Comparison of ENCODE assay signal across 14 mouse cellular contexts in genomic region chr13:48553511-48553910, GRCm38 (mm10). TPM values are rescaled to one million over a fixed set of nuclear protein-coding genes. Genes with fewer than 3 reads are reported as not detected.
DNase-seq lines count a peak whose midpoint lies in the region; ATAC-seq and TF ChIP-seq lines count a peak whose summit lies in the region.
"Had no signal": no experiment of that assay in that cellular context is flagged by ENCODE, and none has a peak within 500 bp of the region (broad histone marks: within the 10 kb centered on the region; RNA-seq: fewer than 3 reads in every experiment).

No protein-coding gene starts in this region.

- no peak for DNase-seq in cerebellum, adult 2 months
- no peak for DNase-seq in cerebellum, postnatal 4 days (ENCODE audit: low spot score in 2 of 2)
- DNase-seq in hindbrain, postnatal 0 days (ENCODE audit: low spot score) = no peak
- no peak for DNase-seq in midbrain, embryonic 11.5 days (ENCODE audit: low spot score, missing footprints)
- no peak for DNase-seq in urinary bladder, adult 2 months (ENCODE audit: low spot score)
- DNase-seq: gastrocnemius, postnatal 25 days; thymus, postnatal 4 days had no signal

- no peak for ATAC-seq in hindbrain, postnatal 0 days
- ATAC-seq in hindbrain, embryonic 16.5 days = no peak
- no peak for ATAC-seq in midbrain, embryonic 16.5 days
- no peak for ATAC-seq in midbrain, embryonic 11.5 days (ENCODE audit: low FRiP score)
- no peak for ATAC-seq in stomach, embryonic 15.5 days (ENCODE audit: insufficient read depth, low FRiP score, low read depth)
- ATAC-seq: Patski had no signal

- no peak overlapping the region for H3K4me2 ChIP-seq in hindbrain, postnatal 0 days (ENCODE audit: low read depth, low read length)
- H3K4me2 ChIP-seq in hindbrain, embryonic 16.5 days (ENCODE audit: low read length) = no peak overlapping the region
- no peak overlapping the region for H3K4me2 ChIP-seq in midbrain, embryonic 16.5 days (ENCODE audit: low read length)
- no peak overlapping the region for H3K4me2 ChIP-seq in midbrain, embryonic 11.5 days
- H3K4me2 ChIP-seq in stomach, embryonic 15.5 days = no peak overlapping the region
- H3K4me2 ChIP-seq: liver, embryonic 11.5 days had no signal

- H3K9ac ChIP-seq in hindbrain, postnatal 0 days (replicated peaks; ENCODE audit: low read length) = no peak overlapping the region
- H3K9ac ChIP-seq in hindbrain, embryonic 16.5 days (ENCODE audit: low read depth, low read length) = no peak overlapping the region
- H3K9ac ChIP-seq in midbrain, embryonic 16.5 days (ENCODE audit: low read depth, low read length) = no peak overlapping the region
- no peak overlapping the region for H3K9ac ChIP-seq in midbrain, embryonic 11.5 days (ENCODE audit: low read length)
- H3K9ac ChIP-seq in stomach, embryonic 15.5 days = no peak overlapping the region

- H3K4me3 ChIP-seq in cerebellum, adult 2 months (replicated peaks; ENCODE audit: insufficient read depth, low read depth, low read length) = no peak overlapping the region
- H3K4me3 ChIP-seq in hindbrain, postnatal 0 days (ENCODE audit: low read length) = no peak overlapping the region
- H3K4me3 ChIP-seq in hindbrain, embryonic 16.5 days (ENCODE audit: low read length) = no peak overlapping the region
- H3K4me3 ChIP-seq in midbrain, embryonic 16.5 days (ENCODE audit: low read depth, low read length) = no peak overlapping the region
- no peak overlapping the region for H3K4me3 ChIP-seq in midbrain, embryonic 11.5 days (ENCODE audit: low read depth, low read length)
- H3K4me3 ChIP-seq in stomach, embryonic 15.5 days (replicated peaks) = no peak overlapping the region
- H3K4me3 ChIP-seq: erythroblast, embryonic 14.5 days had no signal

- peaks cover 14% of the 10 kb centered on the region for H3K4me1 ChIP-seq in cerebellum, adult 2 months (ENCODE audit: control insufficient read depth, insufficient read depth, low read length)
- H3K4me1 ChIP-seq in hindbrain, postnatal 0 days (ENCODE audit: insufficient read depth, low read length) = peaks cover 7% of the 10 kb centered on the region; the same call in 1 of the 2 replicates
- peaks cover 10% of the 10 kb centered on the region for H3K4me1 ChIP-seq in hindbrain, embryonic 16.5 days (ENCODE audit: control insufficient read depth, insufficient read depth, low read depth, low read length)
- H3K4me1 ChIP-seq in midbrain, embryonic 16.5 days (ENCODE audit: control insufficient read depth, insufficient read depth, low read length) = no peaks in the 10 kb centered on the region; the same call in 1 of the 2 replicates
- H3K4me1 ChIP-seq in midbrain, embryonic 11.5 days (ENCODE audit: control insufficient read depth, insufficient read depth, low read length) = no peaks in the 10 kb centered on the region
- peaks cover 12% of the 10 kb centered on the region; the same call in 1 of the 2 replicates for H3K4me1 ChIP-seq in stomach, embryonic 15.5 days

- 46% methylated on average over 5 of the region's 5 CpGs for WGBS in cerebellum, adult 2 months
- WGBS in hindbrain, postnatal 0 days = 30% methylated on average over 5 of the region's 5 CpGs
- WGBS in hindbrain, embryonic 16.5 days = 43% methylated on average over 5 of the region's 5 CpGs
- WGBS in midbrain, embryonic 16.5 days = 54% methylated on average over 5 of the region's 5 CpGs
- WGBS in midbrain, embryonic 11.5 days = 87% methylated on average over 5 of the region's 5 CpGs
- 40% methylated on average over 5 of the region's 5 CpGs for WGBS in stomach, embryonic 15.5 days

- H3K36me3 ChIP-seq in hindbrain, postnatal 0 days (ENCODE audit: insufficient read depth, low read length) = no peaks in the 10 kb centered on the region
- no peaks in the 10 kb centered on the region for H3K36me3 ChIP-seq in hindbrain, embryonic 16.5 days (ENCODE audit: control insufficient read depth, insufficient read depth, low read length)
- no peaks in the 10 kb centered on the region for H3K36me3 ChIP-seq in midbrain, embryonic 16.5 days (ENCODE audit: control insufficient read depth, insufficient read depth, low read length)
- no peaks in the 10 kb centered on the region for H3K36me3 ChIP-seq in midbrain, embryonic 11.5 days (ENCODE audit: control insufficient read depth, insufficient read depth, low read length)
- H3K36me3 ChIP-seq in stomach, embryonic 15.5 days = no peaks in the 10 kb centered on the region

- 0 out of 2 replicates have a peak overlapping the region, but pooled peaks have one; percentile 7 for H3K27ac ChIP-seq in cerebellum, adult 2 months (ENCODE audit: insufficient read depth, low read length)
- H3K27ac ChIP-seq in hindbrain, postnatal 0 days = peak overlapping the region; percentile 93; the same call in 1 of the 2 replicates
- no peak overlapping the region for H3K27ac ChIP-seq in hindbrain, embryonic 16.5 days (ENCODE audit: low read depth, low read length)
- peak overlapping the region; percentile 83 for H3K27ac ChIP-seq in midbrain, embryonic 16.5 days (ENCODE audit: low read length)
- no peak overlapping the region for H3K27ac ChIP-seq in midbrain, embryonic 11.5 days (ENCODE audit: low read depth, low read length)
- peak overlapping the region; percentile 97 for H3K27ac ChIP-seq in stomach, embryonic 15.5 days

- TF ChIP-seq CTCF in cerebellum, adult 2 months (IDR thresholded peaks at IDR 0.05; ENCODE audit: borderline replicate concordance, insufficient read depth, low read depth, low read length) = no peak
- no peak for TF ChIP-seq CTCF in hindbrain, postnatal 0 days (IDR thresholded peaks at IDR 0.05; ENCODE audit: low read depth)

- no peaks in the 10 kb centered on the region for H3K9me3 ChIP-seq in hindbrain, postnatal 0 days (ENCODE audit: low read length)
- no peaks in the 10 kb centered on the region for H3K9me3 ChIP-seq in hindbrain, embryonic 16.5 days (ENCODE audit: control insufficient read depth, low read length)
- no peaks in the 10 kb centered on the region for H3K9me3 ChIP-seq in midbrain, embryonic 16.5 days (replicated peaks; ENCODE audit: control insufficient read depth, low read length, poor library complexity, severe bottlenecking)
- H3K9me3 ChIP-seq in midbrain, embryonic 11.5 days (ENCODE audit: control insufficient read depth, low read length) = no peaks in the 10 kb centered on the region
- no peaks in the 10 kb centered on the region for H3K9me3 ChIP-seq in stomach, embryonic 15.5 days

- no peak for TF ChIP-seq POLR2A in cerebellum, adult 2 months (IDR thresholded peaks at IDR 0.05; ENCODE audit: borderline replicate concordance, insufficient read depth, low read length)

- H3K27me3 ChIP-seq in cerebellum, adult 2 months (ENCODE audit: control insufficient read depth, insufficient read depth, low read length) = no peaks in the 10 kb centered on the region
- no peaks in the 10 kb centered on the region for H3K27me3 ChIP-seq in hindbrain, postnatal 0 days (ENCODE audit: insufficient read depth, low read length)
- no peaks in the 10 kb centered on the region for H3K27me3 ChIP-seq in hindbrain, embryonic 16.5 days (replicated peaks; ENCODE audit: control insufficient read depth, insufficient read depth, low read length)
- no peaks in the 10 kb centered on the region for H3K27me3 ChIP-seq in midbrain, embryonic 16.5 days (ENCODE audit: control insufficient read depth, insufficient read depth, low read depth, low read length)
- H3K27me3 ChIP-seq in midbrain, embryonic 11.5 days (ENCODE audit: control insufficient read depth, insufficient read depth, low read length) = no peaks in the 10 kb centered on the region
- no peaks in the 10 kb centered on the region for H3K27me3 ChIP-seq in stomach, embryonic 15.5 days (replicated peaks)
- H3K27me3 ChIP-seq: Patski had no signal

RNA-seq across cellular contexts. Expression of gene A830005F24Rik, which starts 40.1 kb away (rescaled TPM):
- 1.6 and 1.9 TPM in 2 replicates for polyA plus RNA-seq in cerebellum, adult 2 months (2012; rRNA removed)
- total RNA-seq in hindbrain, postnatal 0 days (2014; rRNA removed) = 2.2 TPM in 1 of 2 replicates, not detected in the other
- polyA plus RNA-seq in hindbrain, postnatal 0 days (2015; fragmentation: Nextera tagmentation; extraction: Ambion mirVana) = 1.6 and 1.9 TPM in 2 replicates
- 3.0 and 4.0 TPM in 2 replicates for polyA plus RNA-seq in hindbrain, embryonic 16.5 days (2015; fragmentation: Nextera tagmentation; extraction: Ambion mirVana)
- 3.4 and 4.9 TPM in 2 replicates for polyA plus RNA-seq in midbrain, embryonic 16.5 days (2015; fragmentation: Nextera tagmentation; extraction: Ambion mirVana)
- 2.9 and 3.1 TPM in 2 replicates for polyA plus RNA-seq in midbrain, embryonic 11.5 days (2014; fragmentation: Nextera tagmentation; extraction: Ambion mirVana)
- polyA plus RNA-seq in stomach, embryonic 15.5 days (2015; fragmentation: Nextera tagmentation; extraction: Ambion mirVana) = 0.51 and 0.86 TPM in 2 replicates
- polyA plus RNA-seq in urinary bladder, adult 2 months (2012; rRNA removed) = 0.22 and 0.25 TPM in 2 replicates
- total RNA-seq: gastrocnemius, postnatal 25 days had no signal
- polyA plus RNA-seq: erythroblast, embryonic 14.5 days; small intestine, adult 2 months had no signal

RNA-seq across cellular contexts. Expression of gene Zfp169, which starts 40.3 kb away (rescaled TPM):
- polyA plus RNA-seq in cerebellum, adult 2 months (2012; rRNA removed) = 15.2 and 15.5 TPM in 2 replicates
- total RNA-seq in hindbrain, postnatal 0 days (2014; rRNA removed) = 19.3 and 23.9 TPM in 2 replicates
- 2.8 TPM in 2 replicates for polyA plus RNA-seq in hindbrain, postnatal 0 days (2015; fragmentation: Nextera tagmentation; extraction: Ambion mirVana)
- 5.7 and 7.7 TPM in 2 replicates for polyA plus RNA-seq in hindbrain, embryonic 16.5 days (2015; fragmentation: Nextera tagmentation; extraction: Ambion mirVana)
- polyA plus RNA-seq in midbrain, embryonic 16.5 days (2015; fragmentation: Nextera tagmentation; extraction: Ambion mirVana) = 5.8 and 7.5 TPM in 2 replicates
- 8.5 and 9.0 TPM in 2 replicates for polyA plus RNA-seq in midbrain, embryonic 11.5 days (2014; fragmentation: Nextera tagmentation; extraction: Ambion mirVana)
- 3.2 and 4.0 TPM in 2 replicates for polyA plus RNA-seq in stomach, embryonic 15.5 days (2015; fragmentation: Nextera tagmentation; extraction: Ambion mirVana)
- polyA plus RNA-seq in urinary bladder, adult 2 months (2012; rRNA removed) = 7.5 and 9.8 TPM in 2 replicates

Comparison
In these comparisons a context has a peak if more than half of its experiments do, and no peak if none do; other contexts are left out.
1. H3K27ac ChIP-seq: peak in cerebellum, adult 2 months (single experiment), hindbrain, postnatal 0 days (single experiment), midbrain, embryonic 16.5 days (single experiment) and stomach, embryonic 15.5 days (single experiment); none in hindbrain, embryonic 16.5 days (single experiment) and midbrain, embryonic 11.5 days (single experiment).